Mouse (Mus musculus) heart, postnatal 0 days (tissue): ENCODE data around the gene Klk11.

Experiments
- CTCF ChIP-seq: IDR thresholded peaks from 2 replicates; pipeline ENCODE4 v1.5.1; 2016; ENCODE audit warnings: antibody characterized with exemption, control low read depth, low read depth
- EP300 ChIP-seq: IDR thresholded peaks from 2 replicates; pipeline ENCODE4 v1.6.1; 2016; ENCODE audit warnings: antibody characterized with exemption, low read depth

GRCm38 (mm10) chr7:43788096-43788495 is 13.7 kb downstream of the Klk11 start:
- no peak for TF ChIP-seq CTCF
- no peak for TF ChIP-seq EP300
